Mouse (Mus musculus) myocyte (in vitro differentiated cells): ENCODE data around the gene Xxylt1. TPM values are rescaled to one million over a fixed set of nuclear protein-coding genes. Genes with fewer than 3 reads are reported as not detected.

Experiments used
- H3K27me3 ChIP-seq: one replicate; pipeline ENCODE4 v1.6.1; 2011; ENCODE audit not compliant: control insufficient read depth, insufficient read depth, insufficient read length
- H3K36me3 ChIP-seq: one replicate; pipeline ENCODE4 v1.6.1; 2011; ENCODE audit not compliant: control insufficient read depth, insufficient read depth
- H3K4me2 ChIP-seq: one replicate; pipeline ENCODE4 v1.6.1; 2011; ENCODE audit warnings: low read depth, control low read depth
- H3K4me3 ChIP-seq: one replicate; pipeline ENCODE4 v1.5.1; 2011; ENCODE audit warnings: mild to moderate bottlenecking, control low read depth, moderate library complexity
- H3K79me2 ChIP-seq: one replicate; pipeline ENCODE4 v1.6.1; 2011; ENCODE audit not compliant: control insufficient read depth, insufficient read depth
- H3ac ChIP-seq: one replicate; pipeline ENCODE4 v1.6.1; 2011; ENCODE audit not compliant: control insufficient read depth, insufficient read length
- CEBPB ChIP-seq: IDR thresholded peaks from 2 replicates; pipeline ENCODE4 v1.6.1; 2011; ENCODE audit warnings: mild to moderate bottlenecking, moderate library complexity; ENCODE audit not compliant: poor library complexity, insufficient read depth, severe bottlenecking
- E2F4 ChIP-seq: IDR thresholded peaks from one replicate; pipeline ENCODE4 v1.6.1; 2011; ENCODE audit warnings: mild to moderate bottlenecking, control low read depth, moderate library complexity; ENCODE audit not compliant: insufficient read depth
- MAX ChIP-seq: IDR thresholded peaks from one replicate; pipeline ENCODE4 v1.6.1; 2011; ENCODE audit warnings: low read depth, mild to moderate bottlenecking, control low read depth
- MYOD1 ChIP-seq, 3 experiments: IDR thresholded peaks; one replicate each; pipeline ENCODE4 v1.6.1; 2011; ENCODE audit warnings: control low read depth in 2 of 3, low read depth in 2 of 3, mild to moderate bottlenecking in 2 of 3, moderate library complexity in 1 of 3; ENCODE audit not compliant: insufficient read length in 2 of 3, control insufficient read depth in 1 of 3
- MYOG ChIP-seq, 3 experiments: IDR thresholded peaks; one replicate each; pipeline ENCODE4 v1.6.1; 2011; ENCODE audit warnings: control low read depth in 2 of 3, low read depth in 2 of 3, mild to moderate bottlenecking in 2 of 3; ENCODE audit not compliant: insufficient read length in 2 of 3, control insufficient read depth in 1 of 3, insufficient read depth in 1 of 3
- POLR2A ChIP-seq: IDR thresholded peaks from one replicate; pipeline ENCODE4 v1.6.1; 2011; ENCODE audit warnings: low read depth, mild to moderate bottlenecking, control low read depth, moderate library complexity; ENCODE audit not compliant: insufficient read length
- POLR2AphosphoS2 ChIP-seq: IDR thresholded peaks from one replicate; pipeline ENCODE4 v1.6.1; 2011; ENCODE audit warnings: low read depth, control low read depth; ENCODE audit not compliant: insufficient read length
- REST ChIP-seq: IDR thresholded peaks from one replicate; pipeline ENCODE4 v1.6.1; 2011; ENCODE audit warnings: mild to moderate bottlenecking, control low read depth, moderate library complexity; ENCODE audit not compliant: insufficient read depth, insufficient read length
- SRF ChIP-seq: IDR thresholded peaks from one replicate; pipeline ENCODE4 v1.6.1; 2011; ENCODE audit warnings: low read depth; ENCODE audit not compliant: control insufficient read depth, insufficient read length
- TCF12 ChIP-seq: IDR thresholded peaks from one replicate; pipeline ENCODE4 v1.6.1; 2011; ENCODE audit warnings: mild to moderate bottlenecking, control low read depth; ENCODE audit not compliant: poor library complexity, insufficient read depth, severe bottlenecking
- TCF3 ChIP-seq: IDR thresholded peaks from one replicate; pipeline ENCODE4 v1.6.1; 2011; ENCODE audit warnings: low read depth, control low read depth; ENCODE audit not compliant: insufficient read length
- USF1 ChIP-seq: IDR thresholded peaks from one replicate; pipeline ENCODE4 v1.6.1; 2011; ENCODE audit warnings: low read depth, mild to moderate bottlenecking, control low read depth, moderate library complexity
- polyA plus RNA-seq: library from polyadenylated mRNA; unstranded; fragments of >200 nt; fragmentation: generic; extraction: Trizol; gene quantifications from one replicate; pipeline ENCODE4 v1.2.1, GENCODE M21; 2012; ENCODE audit warnings: missing spikeins

Xxylt1 gene
- polyA plus RNA-seq, 1 experiment: 7.6 TPM

DNA sequence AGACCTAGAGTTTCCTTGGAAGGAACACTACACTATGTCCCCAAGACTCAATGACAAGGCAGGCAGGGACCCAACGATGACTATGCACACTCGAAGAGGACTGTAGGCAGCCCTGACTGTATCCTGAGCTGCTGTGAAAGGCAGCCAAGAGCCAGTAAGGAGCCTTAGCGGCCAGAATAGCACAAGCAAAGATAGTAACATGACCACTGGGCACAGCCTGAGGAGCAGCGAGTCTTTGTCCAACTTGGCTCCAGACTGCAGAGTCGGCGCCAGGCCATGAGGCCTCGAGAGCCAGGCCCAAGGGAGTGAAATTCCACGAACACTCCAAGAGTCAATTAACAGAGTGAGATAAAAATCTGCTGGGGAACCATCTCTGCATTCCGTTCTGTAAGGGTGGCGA lies 99.9 kb downstream of the Xxylt1 start:
- no peaks in the 10 kb centered on the region for H3K36me3 ChIP-seq
- peak in 1 of 3 experiments; percentile 12 for TF ChIP-seq MYOD1 (IDR thresholded peaks at IDR 0.05; ENCODE audit: control insufficient read depth in 1 of 3, insufficient read length in 2 of 3, low read depth in 2 of 3)
- TF ChIP-seq SRF: no peak
- no peak for TF ChIP-seq E2F4
- no peak for TF ChIP-seq MYOG (IDR thresholded peaks at IDR 0.05; ENCODE audit: control insufficient read depth in 1 of 3, insufficient read depth in 1 of 3, insufficient read length in 2 of 3, low read depth in 2 of 3)
- H3K4me3 ChIP-seq: no peak overlapping the region
- H3K4me2 ChIP-seq: no peak overlapping the region
- H3K27me3 ChIP-seq: no peaks in the 10 kb centered on the region
- no peak overlapping the region for H3ac ChIP-seq
- no peaks in the 10 kb centered on the region for H3K79me2 ChIP-seq

DNA sequence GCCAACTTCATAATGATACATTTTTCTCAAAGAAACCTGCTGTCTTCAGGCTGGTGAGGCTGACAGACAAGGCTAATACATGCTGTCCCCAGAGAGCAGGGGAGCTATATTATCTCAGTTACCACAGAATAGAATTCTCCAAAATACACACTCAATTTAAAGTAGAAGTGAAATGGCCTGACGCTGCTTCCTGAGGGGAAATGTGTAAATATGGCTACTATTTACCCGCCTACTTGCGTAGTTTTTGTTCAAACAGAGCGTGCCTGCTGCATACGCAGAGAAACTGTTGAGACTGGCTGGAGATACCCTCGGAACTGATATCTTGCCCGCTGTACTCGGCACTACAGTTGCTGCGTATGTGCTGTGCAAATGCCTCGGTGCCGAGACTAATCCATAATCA lies 101.3 kb downstream of the Xxylt1 start:
- H3K27me3 ChIP-seq: no peaks in the 10 kb centered on the region
- H3K79me2 ChIP-seq: no peaks in the 10 kb centered on the region
- no peak overlapping the region for H3K4me3 ChIP-seq
- H3K36me3 ChIP-seq: no peaks in the 10 kb centered on the region
- H3ac ChIP-seq: no peak overlapping the region
- H3K4me2 ChIP-seq: no peak overlapping the region
- TF ChIP-seq POLR2A (no peak), MYOD1 (IDR thresholded peaks at IDR 0.05; ENCODE audit: control insufficient read depth in 1 of 3, insufficient read length in 2 of 3, low read depth in 2 of 3) (no peak), MYOG (IDR thresholded peaks at IDR 0.05; ENCODE audit: control insufficient read depth in 1 of 3, insufficient read depth in 1 of 3, insufficient read length in 2 of 3, low read depth in 2 of 3) (no peak), SRF (no peak), USF1 (no peak), POLR2AphosphoS2 (no peak), TCF12 (no peak), E2F4 (no peak), TCF3 (no peak), REST (no peak), CEBPB (no peak), MAX (no peak)

DNA sequence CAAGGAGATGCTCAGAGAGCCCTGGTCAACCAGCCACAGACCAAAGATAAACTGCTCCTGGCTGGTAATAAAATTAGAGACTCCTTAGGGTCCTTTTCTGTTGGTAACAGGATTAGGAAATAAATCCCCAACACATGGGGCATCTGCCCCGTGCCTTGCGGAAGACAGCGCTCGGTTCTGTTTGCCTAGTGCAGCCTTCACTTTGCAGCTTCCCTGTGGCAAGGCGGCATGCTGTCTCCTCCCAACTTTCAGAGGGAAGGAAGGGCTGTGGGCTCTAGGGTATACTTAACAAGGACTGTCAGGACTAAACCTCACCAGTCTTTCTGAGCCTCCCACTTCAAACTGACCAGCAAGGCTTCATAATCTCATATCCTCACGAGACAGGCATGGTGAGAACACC lies 103.5 kb downstream of the Xxylt1 start:
- no peak for TF ChIP-seq POLR2AphosphoS2
- TF ChIP-seq MYOG (IDR thresholded peaks at IDR 0.05; ENCODE audit: control insufficient read depth in 1 of 3, insufficient read depth in 1 of 3, insufficient read length in 2 of 3, low read depth in 2 of 3): no peak
- TF ChIP-seq SRF: no peak
- no peak for TF ChIP-seq CEBPB
- TF ChIP-seq MYOD1 (IDR thresholded peaks at IDR 0.05; ENCODE audit: control insufficient read depth in 1 of 3, insufficient read length in 2 of 3, low read depth in 2 of 3): no peak
- no peak for TF ChIP-seq TCF12
- TF ChIP-seq TCF3: no peak
- no peak for TF ChIP-seq REST
- TF ChIP-seq USF1: no peak
- no peak for TF ChIP-seq E2F4
- TF ChIP-seq POLR2A: no peak
- no peak for TF ChIP-seq MAX
- Histone ChIP-seq H3K79me2 (no peaks in the 10 kb centered on the region), H3K36me3 (no peaks in the 10 kb centered on the region), H3K27me3 (no peaks in the 10 kb centered on the region), H3K4me2 (no peak overlapping the region), H3ac (no peak overlapping the region), H3K4me3 (no peak overlapping the region)

DNA sequence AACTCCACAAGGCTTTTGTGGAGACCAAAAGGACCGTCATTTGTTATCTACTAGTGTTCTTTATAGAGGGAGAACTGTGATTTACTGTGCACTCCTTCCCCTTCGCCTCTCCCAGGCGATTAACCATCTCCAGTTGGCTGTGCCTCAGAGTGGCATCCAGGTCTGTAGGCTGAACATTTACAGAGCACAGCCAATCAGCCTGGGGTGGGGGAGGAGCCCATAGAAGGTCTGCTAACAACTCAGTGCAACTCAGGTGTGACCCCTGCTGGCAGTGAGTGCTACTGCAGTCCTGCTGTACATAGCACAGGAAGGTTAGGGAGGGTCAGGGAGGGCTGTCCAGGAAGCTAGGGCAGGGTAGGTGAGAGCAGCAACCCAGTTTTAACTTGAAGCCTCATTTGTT lies 104.0 kb downstream of the Xxylt1 start:
- TF ChIP-seq MYOD1 (IDR thresholded peaks at IDR 0.05; ENCODE audit: control insufficient read depth in 1 of 3, insufficient read length in 2 of 3, low read depth in 2 of 3) (no peak), MAX (no peak), POLR2AphosphoS2 (no peak), SRF (peak; percentile 25)
- no peak overlapping the region for H3K4me3 ChIP-seq
- no peak overlapping the region for H3ac ChIP-seq
- peak overlapping the region; percentile 30 for H3K4me2 ChIP-seq
- no peaks in the 10 kb centered on the region for H3K36me3 ChIP-seq
- H3K27me3 ChIP-seq: no peaks in the 10 kb centered on the region
- H3K79me2 ChIP-seq: no peaks in the 10 kb centered on the region

DNA sequence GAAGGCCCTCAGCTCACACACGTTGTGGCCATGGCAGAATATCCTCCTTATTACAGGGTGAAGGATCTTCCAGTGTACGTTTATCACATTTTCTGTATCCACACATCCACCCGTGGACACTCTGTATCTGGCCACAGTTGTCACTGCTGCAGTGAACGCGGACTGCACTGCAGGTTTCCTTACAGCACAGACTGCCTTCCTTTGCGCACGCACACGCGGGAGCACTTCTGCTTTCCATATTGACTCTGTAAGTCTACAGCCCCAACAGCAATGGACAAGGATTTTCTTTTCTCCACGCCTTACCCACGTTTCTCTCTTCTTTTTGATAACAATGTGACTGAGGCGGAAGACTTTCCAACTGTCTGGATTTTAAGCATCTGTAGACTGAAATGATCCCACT lies 106.7 kb downstream of the Xxylt1 start:
- no peaks in the 10 kb centered on the region for H3K27me3 ChIP-seq
- H3K79me2 ChIP-seq: no peaks in the 10 kb centered on the region
- no peak overlapping the region for H3ac ChIP-seq
- TF ChIP-seq USF1 (no peak), SRF (no peak), TCF3 (no peak), POLR2AphosphoS2 (no peak), REST (no peak), MAX (no peak), MYOG (IDR thresholded peaks at IDR 0.05; ENCODE audit: control insufficient read depth in 1 of 3, insufficient read depth in 1 of 3, insufficient read length in 2 of 3, low read depth in 2 of 3) (no peak), E2F4 (no peak), CEBPB (no peak), TCF12 (no peak), MYOD1 (IDR thresholded peaks at IDR 0.05; ENCODE audit: control insufficient read depth in 1 of 3, insufficient read length in 2 of 3, low read depth in 2 of 3) (no peak), POLR2A (no peak)
- no peaks in the 10 kb centered on the region for H3K36me3 ChIP-seq
- H3K4me2 ChIP-seq: no peak overlapping the region
- no peak overlapping the region for H3K4me3 ChIP-seq
